Mouse (Mus musculus) heart, adult 11 months (tissue): ENCODE results near the gene Csnk1e.

ENCODE experiments used
- DNase-seq: peaks from one replicate; pipeline ENCODE4 v3.0.0; 2022

Csnk1e gene

DNA sequence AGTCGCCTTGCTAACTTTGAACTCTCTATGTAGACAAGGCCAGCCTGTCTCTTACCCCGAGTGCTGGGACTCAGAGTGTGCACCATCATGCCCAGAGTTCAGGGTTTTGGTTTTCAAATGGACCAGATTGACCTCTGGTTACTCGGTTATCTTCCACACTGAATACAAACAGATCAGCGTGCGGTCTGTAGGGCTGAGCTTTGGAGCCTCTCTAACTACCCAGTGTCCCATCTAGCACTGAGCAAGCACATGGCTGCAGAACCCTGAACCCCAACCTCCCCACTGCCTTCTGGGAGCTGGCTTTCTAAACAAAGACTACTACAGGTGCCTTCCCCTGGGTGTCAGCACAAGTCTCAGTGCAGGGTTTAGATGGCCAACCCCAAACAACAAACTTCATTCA, 62.8 kb downstream of the Csnk1e start:
- no peak for DNase-seq

DNA sequence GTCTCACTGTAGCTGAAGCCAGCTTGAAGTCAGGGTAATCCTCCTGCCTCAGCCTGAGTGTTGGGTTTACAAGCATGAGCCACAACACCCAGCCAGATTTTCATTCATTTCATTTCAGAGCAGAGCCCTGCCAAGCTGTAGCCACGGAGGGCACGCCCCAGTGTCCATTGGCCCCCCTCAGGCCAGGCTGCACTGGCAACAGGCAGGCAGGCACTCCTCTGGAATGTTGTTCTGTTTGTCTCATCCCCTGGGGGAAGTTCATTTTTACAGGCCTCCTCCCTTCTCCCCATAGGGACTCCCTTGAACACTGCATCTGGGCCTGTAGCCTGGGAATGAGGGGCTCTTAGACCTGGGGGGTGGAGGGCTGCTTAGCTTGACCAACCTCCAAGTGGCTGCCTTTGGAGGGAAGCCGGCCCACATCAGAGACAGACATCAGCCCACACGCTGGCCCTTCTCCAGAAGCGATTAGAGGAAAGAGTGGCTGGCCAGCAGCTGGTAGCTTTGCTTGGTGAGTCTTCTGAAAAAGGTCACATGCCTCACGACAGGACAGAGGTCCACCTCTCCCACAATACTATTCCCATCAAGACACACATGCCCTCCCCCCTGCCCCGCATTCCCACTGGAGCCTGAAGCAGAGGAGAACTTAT, 63.8 kb downstream of the Csnk1e start:
- peak; percentile 98 for DNase-seq

DNA sequence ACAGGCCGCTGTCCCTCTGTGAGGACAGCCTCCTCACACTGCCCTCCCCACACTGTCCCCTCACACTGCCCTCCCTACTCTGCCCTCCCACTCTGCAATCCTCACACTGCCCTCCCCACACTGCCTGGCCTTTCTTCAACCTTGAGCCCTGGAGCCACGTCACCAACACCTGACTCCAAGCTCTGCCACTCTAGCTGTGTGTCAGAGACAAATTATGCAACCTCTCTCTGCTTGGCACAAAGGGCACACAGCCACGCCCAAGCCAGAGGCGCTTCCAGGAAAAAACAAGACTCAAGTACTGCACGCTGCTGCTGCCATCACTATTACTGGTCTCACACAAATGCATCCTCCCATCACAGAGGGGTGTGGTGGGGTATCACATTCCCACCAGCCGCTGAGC, 64.9 kb downstream of the Csnk1e start:
- DNase-seq = peak; percentile 94

DNA sequence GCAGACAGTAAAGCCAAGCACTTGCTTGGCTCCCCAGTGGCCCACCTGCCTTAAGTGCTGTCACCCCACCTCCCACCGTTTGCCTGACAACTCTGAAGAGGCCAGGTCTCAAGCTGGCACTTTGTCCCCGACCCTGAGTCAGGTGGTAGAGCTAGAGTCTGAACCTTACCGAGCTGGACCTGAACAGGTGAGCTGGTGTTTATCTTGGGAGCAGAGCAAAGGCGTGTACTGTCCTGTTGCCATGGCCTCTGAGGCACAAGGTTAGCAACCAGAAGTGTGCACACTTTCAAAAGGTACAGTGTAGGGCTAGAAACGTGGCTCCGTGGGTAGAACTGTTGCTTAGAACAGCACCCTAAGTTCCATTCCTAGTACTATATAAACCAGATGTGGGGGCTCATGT, 67.2 kb downstream of the Csnk1e start:
- DNase-seq = no peak

DNA sequence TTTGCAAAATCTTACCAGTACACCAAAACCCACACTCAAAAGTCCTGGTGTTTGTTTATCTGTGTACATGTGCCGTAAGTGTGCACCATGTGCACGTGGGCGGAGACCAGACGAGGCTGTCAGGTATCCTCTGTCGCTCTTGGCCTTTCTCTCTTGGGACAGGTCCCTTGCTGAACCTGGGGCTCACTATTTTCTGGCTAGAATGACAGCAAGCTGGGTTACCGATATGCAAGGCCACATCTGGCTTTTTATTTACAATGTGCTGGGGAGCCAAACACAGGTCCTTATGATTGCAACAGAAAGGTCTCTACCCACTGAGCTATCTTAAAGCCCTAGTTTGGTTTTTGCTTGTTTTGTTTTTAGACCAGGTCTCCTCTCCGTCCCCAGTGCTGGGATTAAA, 67.8 kb downstream of the Csnk1e start:
- no peak for DNase-seq

DNA sequence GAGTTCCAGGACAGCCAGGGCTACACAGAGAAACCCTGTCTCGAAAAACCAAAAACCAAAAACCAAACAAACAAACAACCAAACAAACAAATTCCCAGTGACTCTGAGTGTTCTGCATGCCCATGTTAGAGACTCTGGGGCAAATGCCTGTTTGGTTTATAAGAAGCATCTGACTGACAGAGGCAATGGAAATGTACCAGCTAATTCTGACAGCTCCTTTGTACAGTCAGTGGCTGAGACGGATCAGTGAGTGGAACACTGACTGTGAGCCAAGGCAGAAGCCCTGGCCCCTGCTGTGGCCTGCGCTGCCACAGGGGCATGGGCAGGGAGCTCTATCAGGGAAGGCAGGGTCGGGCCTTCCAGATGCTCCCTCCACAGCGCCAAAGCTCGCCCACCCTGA, 68.3 kb downstream of the Csnk1e start:
- no peak for DNase-seq

DNA sequence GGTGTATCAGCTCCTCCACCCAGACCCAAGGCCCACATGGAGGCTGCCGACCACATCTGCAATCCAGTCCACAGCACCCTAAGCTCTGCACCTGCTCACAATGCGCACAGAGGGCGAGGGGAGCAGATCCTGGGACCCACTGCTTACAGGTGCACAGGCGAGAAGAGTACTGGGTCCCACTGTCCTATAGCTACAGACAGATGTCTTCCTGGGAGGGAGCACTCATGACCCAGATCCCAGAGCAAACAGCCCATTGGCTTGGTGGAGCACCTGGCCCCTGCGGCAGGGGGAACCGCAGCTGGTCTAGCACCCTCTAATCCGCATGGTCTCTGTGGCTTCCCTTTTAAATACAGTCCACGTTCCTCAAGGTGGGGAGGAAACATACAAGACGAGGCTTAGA, 73.7 kb downstream of the Csnk1e start:
- no peak for DNase-seq

DNA sequence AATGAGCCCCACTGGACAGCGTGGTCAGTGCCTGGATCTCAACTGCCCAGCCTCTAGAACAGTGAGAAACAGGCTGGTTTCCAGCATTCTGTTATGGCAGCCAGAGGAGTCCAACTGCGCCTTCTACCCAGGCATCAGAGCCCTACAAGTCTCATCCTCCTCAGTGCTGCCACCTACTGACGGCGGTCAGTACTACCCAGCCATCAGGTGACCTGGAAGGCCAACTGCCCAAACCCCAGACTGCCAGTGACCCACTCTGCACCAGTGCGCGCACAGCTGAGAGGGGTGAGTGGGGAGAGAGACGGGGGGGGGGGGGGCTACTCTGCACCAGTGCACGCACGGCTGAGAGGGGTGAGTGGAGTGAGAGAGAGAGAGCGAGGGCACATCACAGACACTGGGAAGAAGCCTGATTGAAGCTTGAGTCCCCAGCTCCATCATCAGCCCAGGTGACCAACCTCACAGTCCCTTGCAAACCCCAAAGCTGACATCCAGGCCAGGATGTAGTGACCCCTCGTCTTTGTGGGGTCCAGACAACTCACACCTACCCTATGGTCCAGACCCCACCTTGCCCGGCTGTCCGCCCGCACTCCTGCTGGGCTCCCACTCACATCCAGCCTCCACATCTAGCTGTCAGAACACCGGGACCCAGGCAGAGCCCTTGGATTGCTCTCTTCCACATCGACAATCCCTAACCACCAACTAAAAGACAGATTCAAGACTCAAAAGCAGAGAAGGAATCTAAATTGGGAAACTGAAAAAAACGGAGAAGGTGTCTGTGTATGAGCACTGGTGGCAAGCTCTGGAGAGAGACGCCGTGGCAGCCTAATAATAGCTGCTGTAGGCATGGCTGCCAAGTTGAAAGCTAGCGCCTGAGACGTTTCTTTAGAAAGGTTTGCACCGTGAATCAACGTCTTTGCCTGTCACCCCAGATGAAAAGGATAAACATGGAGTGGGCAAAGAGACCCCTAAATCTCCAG, 74.6 kb downstream of the Csnk1e start:
- peak; percentile 98 for DNase-seq

DNA sequence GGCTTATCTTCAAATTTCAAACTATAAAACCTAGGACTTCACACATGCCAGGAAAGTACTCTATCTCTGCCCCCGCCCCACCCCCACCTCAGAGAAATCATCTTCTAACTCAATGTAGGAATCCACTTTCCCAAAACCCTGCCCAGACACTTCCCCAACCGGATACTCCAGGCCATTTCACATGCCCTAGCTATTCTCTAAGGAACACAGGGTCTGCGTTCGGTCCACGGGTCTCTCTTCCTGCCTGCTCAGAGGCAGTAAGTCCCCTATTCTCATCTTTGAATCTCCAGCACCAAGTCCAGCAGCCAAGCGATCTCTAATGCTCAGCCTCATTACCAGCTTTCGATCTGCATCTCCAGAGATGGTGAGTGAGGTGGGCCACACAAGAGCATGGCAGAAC, 75.7 kb downstream of the Csnk1e start:
- peak; percentile 94 for DNase-seq

DNA sequence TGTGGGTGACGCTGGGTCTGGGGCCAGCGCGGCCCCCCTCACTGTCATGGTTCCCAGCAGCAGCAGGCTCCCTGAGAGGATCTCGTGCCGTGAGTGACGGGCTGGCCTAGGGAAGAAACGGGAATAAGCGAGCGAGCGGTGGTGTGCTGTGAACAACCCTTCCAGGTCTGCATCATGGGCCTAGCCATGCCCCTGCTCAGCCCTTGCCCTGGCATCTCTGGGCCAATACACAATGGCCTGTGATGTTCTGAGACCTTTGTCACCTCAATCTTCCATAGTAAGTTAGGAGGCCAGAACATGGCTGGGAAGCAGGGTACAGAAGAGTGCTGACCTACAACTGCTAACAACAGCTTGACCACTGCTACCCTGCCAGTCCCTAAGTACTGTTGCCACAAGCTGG, 76.8 kb downstream of the Csnk1e start:
- peak; percentile 93 for DNase-seq

DNA sequence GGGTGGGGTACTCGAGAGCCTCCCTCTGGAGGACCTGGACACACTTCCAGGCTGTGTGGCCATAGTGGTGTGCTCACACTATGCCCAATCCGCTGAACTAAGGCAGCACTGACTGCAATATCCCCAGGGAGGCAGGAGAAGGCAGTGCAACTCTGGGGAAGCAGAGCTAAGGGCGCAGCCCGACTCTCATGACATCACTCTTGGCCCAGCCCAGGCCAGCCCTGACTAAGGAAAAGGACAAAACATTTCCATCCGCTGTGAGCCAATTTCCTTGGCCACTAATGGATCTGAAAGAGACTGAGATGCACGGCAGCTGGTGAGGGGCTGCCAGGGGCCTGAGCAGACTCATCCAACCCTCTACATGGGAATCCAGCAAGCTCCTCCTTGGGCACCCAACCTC, 77.7 kb downstream of the Csnk1e start:
- DNase-seq = peak; percentile 99

DNA sequence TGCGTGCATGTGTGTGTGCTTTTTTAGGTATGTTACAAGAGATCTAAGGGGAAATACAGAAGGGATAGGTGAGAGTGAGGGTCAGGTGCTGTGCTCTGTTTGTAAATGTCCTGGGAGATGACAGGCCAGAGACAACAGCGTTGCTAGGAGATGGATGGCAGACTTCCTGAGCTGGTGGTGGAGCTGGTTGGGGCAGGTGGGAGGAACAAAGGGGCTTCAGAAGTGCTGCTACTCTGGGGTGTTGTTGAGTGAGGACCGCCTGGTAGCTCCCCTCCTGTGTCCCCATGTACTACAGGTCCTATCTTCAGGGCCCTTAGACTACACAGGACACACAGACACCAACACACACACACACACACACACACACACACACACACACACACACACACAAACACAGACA, 80.6 kb downstream of the Csnk1e start:
- no peak for DNase-seq

DNA sequence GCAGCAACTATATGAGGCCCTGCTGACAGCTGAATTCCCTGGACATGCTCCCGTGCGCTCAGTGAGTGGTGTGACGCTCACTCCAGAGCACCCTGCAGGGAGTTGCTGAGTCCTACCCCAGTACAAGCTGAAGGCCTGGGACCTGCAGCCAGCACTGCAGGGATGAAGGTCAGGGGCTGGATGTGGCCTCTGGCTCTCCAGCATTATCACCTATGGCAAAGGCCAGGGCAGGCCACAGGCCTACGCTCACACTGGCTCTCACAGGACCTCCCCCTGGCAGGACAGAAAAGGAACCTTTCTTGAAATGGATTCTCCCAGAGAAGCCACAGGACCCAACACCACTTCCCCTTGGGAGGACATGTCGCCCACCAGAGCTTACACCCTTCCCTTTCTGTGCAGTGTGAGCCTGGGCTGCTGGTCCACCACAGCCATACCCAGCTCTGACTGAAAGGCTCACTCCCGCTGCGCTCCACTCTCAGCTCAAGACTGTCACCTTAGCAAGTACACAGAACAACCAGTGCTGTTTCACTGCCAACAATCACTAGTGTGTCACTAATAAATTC, 85.0 kb downstream of the Csnk1e start:
- peak; percentile 93 for DNase-seq

DNA sequence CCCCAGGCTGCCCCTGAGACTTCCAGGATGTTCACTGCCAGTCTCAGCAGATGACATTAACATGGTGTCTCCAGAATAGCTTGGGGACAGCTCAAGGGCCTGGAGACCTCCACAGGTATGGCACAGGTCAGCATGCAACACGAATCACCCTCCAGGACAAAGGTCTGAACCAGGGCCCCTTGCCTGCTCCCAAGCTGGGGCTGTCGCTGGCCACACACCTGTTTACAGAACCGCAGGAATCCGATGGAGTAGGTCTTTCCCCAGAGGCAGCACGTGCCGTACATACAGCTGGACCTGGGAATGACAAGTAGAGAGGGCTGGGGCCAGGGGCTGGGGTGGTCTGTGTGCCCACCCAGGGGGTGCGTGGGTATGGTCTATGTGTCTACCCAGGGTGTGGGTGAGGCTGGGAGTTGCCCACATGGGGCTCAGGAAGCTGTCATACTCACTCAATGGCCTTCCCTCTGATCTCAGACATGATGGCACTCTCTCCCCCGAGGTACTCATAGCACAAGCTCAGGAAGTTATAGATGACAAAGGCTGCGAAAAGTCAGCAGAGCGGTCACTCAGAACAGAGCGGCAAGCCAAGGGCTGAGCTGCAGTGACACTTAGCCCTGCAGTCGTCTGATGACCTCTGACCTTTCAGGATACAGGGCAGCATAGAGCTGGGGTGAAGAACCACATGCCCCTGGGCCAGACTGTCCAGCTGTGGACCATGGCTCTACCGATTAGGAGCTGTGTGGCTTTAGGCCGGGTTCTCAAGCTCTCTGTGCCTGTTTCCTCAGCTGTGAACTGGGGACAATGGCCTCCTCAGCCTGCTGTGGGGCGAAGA, 85.7 kb downstream of the Csnk1e start:
- DNase-seq = peak; percentile 95

DNA sequence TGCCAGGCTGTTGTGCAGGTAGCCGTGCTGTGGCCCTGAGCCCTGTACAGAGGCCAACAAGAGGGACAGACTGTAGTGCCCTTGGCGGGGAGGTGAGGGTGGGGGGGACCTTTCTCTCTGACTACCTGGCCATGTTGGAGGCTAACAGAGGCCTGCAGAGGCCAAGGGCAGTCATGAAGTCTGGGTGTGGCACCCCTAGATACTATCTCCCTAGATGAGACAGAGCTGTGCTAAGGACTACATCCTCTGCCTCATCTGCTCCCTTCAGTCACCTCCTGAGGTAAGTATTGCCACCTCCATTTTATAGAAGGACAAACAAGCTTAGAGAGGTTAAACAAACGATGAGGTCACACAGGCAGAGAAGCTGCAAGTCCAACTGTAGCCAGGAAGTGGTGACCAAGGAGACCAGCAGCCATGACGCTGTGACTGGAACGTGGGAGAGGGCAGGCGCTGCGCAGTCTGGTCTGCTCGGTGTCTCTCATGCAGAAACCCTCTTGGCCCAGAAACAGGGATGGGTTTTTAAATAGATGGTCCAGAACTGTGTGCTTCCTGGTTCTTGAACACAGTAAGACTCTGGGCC, 86.4 kb downstream of the Csnk1e start:
- DNase-seq = peak; percentile 97

DNA sequence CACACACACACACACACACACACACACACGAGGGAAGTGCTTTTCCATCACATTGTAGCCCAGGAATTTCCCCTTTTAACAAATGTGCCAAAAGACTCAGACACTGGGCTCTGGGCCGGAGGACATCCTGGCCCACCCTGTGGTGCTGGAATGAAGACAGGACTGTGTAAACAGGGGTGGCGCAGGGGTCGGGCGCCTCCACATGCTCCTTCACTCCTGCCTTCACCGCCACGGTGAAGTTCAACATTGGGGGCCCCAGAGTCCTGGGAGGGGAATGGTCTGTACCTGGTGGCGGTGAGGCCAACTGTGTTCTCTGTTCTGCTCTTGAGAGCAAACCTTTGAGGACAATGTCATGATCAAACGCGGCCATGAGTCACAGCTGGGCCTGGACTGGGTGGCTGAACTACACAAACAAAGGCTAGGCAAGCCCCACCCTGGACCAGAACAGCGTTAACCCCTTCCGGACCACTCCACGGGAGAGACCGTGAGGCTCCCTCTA, 87.0 kb downstream of the Csnk1e start:
- peak; percentile 99 for DNase-seq
